Mouse (Mus musculus): ENCODE results near the gene Smug1. TPM values are rescaled to one million over a fixed set of nuclear protein-coding genes. Genes with fewer than 3 reads are reported as not detected.

Smug1 gene
- total RNA-seq, 4 experiments from 2014 or later: 14.3 to 22.9 (median 15.7) TPM

- DNase-seq: no peak
These were observed 22.7 kb downstream of the Smug1 start for GRCm38 (mm10) chr15:103144176-103144575.

DNA sequence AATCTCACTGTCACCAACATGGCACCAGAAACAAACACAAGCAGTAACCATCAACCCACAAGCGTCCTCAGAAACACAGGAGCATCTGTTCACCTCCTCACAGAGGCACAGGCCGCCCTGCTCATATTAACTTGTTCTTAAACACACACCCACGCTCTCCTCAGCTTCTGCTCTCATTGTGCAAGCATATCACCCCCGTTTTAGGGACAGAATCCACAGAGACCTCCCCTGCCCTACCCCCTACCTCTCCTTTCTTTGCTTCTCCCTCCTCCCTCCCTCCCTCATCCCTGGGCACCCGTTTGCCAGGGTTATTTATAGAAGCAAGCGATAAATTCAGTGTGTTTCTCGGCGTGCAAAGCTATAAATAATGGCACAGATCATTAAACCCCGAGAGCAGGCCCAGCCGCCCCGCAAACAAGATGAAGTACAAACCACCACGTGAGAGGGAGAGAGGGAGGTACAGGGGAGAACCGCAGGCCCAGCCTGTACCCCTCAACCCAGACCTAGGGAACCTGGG lies 31.4 kb downstream of the Smug1 start:
- DNase-seq: no peak

- DNase-seq: no peak
These were observed 32.4 kb downstream of the Smug1 start for GRCm38 (mm10) chr15:103134277-103135086.

- DNase-seq: no peak
These were observed 33.1 kb downstream of the Smug1 start for GRCm38 (mm10) chr15:103133761-103134160.

DNA sequence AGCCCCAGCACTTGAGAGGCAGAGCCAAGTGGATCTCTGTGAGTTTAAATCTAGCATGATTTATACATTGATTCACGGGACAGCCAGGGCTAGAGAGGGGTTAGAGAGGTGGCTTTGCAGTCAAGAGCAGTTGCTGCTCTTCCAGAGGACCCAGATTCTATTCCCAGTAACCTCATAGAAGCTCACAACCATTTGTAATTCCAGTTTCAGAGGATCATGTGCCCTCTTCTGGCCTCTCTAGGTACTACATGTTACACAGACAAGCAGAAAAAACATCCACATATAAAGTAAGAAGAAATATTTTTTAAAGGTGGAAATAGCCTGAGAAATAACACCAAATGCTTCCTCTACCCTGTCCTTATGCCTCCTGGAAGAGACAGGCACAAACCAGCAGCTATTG lies 36.2 kb downstream of the Smug1 start:
- DNase-seq: no peak

DNA sequence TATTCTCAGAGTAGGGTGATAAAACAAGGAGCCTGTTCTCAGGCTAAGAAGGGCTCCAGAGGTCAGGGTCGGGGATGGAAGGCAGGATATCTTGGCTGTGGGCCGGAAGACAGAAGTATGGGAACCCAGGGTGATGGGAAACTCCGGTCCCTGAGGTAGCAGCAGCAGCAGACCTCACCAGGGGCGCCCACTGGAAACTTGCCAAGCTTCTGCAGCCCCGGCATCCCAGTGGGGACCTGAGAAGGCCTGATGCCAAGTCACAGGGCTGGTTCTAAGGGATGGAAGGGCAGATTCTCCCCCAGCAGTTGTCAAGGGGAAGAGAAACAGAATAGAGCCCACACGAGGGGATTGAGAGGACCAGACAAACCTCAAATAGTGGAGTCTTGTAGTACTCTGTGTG lies 37.6 kb downstream of the Smug1 start:
- no peak for DNase-seq

- DNase-seq: no peak
These were observed 38.6 kb downstream of the Smug1 start for GRCm38 (mm10) chr15:103128056-103128833.

- no peak for DNase-seq
These were observed 40.9 kb downstream of the Smug1 start for GRCm38 (mm10) chr15:103125982-103126381.

DNA sequence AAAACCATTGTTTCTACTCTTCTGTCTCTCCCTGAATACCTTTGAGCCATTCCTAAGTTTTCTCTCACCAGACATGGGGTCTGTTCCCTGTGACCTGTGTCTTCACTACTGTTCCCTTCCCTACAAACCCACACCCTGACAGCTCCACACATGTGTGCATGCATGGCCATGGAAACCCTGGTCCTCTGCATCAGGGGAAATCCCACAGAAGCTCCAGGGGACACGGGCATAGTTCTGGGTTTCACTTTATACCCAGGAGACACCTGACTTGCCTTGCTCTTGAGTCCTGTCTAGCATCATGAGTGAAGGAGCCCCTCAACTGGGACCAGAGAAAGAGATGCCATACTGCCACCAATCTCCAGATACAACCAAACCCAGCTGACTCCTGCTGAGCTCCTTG lies 42.6 kb downstream of the Smug1 start:
- DNase-seq: no peak

GRCm38 (mm10) chr15:103123343-103123742 lies 43.5 kb downstream of the Smug1 start:
- no peak for DNase-seq

- DNase-seq: no peak
These were observed 44.5 kb downstream of the Smug1 start for GRCm38 (mm10) chr15:103122372-103122771.

DNA sequence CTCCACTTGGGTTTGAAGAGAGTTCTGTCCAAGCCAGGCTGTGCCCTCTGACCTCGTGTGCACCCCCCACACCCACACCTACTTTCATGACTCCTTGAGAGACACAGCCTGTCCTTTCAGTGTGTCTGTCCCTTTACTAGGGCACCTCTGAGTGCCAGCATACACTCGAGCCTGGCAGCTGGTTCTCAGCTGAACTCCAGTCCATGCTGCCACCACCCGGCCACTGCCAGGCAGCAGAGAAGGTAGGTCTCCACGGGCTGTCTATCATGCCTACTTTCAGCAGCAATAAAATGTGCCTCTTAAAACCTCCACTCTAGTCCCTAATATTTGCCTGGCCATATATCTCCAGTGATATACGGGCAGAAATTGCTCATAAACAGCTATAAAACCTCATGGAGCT lies 45.5 kb downstream of the Smug1 start:
- DNase-seq: peak; percentile 44

GRCm38 (mm10) chr15:103120594-103120993 lies 46.3 kb downstream of the Smug1 start:
- no peak for DNase-seq

DNA sequence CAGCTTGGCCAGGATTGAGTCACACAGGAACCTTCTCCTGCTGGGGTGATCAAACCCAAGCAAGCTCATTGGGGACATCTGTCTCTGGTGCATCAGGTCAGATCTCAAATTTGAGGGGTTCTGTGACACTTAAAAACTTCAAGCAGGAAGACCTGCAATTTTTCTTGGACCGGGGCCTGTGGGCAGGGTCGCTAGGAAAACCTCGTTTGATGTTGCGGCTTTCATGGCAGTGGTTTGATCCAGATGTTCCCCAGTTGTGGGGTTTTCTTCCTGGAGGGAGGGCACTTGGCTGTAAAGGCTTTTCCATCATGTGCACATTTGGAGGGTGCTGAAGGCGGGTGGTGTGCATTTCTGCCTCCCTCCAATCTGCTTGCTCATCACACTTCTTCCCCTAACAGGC lies 51.2 kb downstream of the Smug1 start:
- no peak for DNase-seq

- DNase-seq: no peak
These were observed 51.6 kb downstream of the Smug1 start for GRCm38 (mm10) chr15:103115256-103115655.

- no peak for DNase-seq
These were observed 53.8 kb downstream of the Smug1 start for GRCm38 (mm10) chr15:103113077-103113476.

DNA sequence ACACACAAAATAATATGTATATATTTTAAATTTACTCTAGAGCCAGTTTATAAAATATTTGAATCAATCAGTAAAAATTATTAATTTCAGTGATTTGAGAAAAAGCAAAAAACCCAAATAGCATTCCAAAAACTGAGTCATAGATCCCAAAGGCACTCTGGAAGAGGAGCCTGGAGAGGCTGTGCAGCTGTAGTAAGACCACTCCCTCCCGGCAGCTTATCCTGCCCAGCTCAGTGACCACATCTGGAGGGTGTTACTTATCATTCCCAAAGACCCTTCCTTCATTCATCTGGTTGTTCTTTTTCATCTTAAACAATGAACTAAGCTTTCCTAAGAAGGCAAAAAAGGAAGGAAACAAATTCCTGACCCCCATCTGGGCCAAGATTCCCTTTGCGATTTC lies 54.6 kb downstream of the Smug1 start:
- DNase-seq: no peak

DNA sequence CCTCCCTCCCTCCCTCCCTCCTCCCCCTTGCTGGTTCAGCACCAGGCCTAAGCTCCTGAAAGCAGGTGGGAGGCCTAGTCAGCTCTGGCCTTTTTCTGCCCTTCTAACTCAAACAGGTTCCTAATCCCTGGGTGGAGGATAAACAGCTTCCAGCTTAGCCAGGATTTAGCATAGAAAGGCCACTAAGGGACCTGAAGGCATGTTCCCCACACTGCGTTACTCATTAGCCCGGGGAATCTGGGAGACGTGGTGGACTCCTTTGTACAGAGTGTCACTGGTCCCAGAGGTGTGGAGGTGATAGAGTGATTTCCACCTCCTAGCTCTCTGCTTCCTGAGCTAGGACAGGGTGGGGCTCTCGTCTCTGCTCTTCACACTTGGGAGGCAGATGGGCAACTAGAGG lies 57.0 kb downstream of the Smug1 start:
- no peak for DNase-seq

DNA sequence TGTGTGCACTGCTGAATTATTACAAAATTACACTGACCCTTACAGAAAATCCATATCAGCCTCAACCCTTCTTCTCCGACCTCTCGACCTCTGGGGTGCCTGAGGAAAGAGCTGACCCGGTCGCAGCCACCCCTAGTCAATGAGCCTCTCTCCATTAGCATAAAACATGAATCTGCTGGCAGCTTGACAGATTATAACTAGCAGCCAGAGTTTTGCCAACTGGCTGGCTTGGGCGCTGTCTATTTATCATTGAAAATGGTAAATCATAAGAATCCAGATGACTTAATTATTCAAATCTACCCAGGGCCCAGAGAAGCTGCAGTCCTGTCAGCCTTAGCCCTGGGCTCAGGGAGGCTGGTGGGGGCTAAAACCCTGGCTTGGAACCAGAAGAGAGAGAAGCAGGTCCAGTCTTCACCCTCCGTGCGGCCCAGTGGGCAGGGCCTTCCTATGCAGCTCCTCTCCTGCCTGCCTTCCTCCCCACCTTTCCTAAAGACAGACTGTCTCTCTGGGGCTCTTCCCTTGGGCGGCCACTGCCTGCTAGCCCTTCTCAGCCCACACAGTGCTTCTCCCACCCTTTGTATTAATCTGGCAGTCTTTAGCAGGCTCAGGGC lies 58.7 kb downstream of the Smug1 start:
- DNase-seq: no peak

GRCm38 (mm10) chr15:103106201-103106600 lies 60.7 kb downstream of the Smug1 start:
- no peak for DNase-seq

Data from adrenal gland, adult 8-10 months (tissue).